In the genomic region with DNA sequence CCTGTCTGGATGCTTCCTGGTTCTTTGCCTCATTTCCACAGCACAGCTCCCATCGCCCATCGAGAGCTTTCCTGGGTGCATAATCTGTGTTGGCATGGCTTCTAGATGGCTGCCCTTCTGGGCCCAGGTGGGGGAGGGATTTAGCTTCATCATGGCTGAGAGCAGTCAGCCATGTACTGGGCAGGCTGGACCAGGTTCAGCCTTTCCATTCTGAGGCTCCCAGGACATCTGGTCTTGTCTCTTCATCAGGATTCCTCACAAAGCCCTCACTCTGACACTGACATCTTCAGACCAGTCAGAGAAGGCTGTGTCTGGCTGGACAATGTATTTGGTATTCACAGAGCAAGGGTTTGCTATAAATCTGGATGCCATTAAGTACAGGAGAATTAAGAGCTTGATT, we compare ENCODE assay signal across 16 mouse cellular contexts. TPM values are rescaled to one million over a fixed set of nuclear protein-coding genes. Genes with fewer than 3 reads are reported as not detected.
"Had no signal": no experiment of that assay in that cellular context is flagged by ENCODE, and none has a peak within 500 bp of the region (broad histone marks: within the 10 kb centered on the region; RNA-seq: fewer than 3 reads in every experiment).

No protein-coding gene starts in this region.

- ATAC-seq: inflammation-experienced regulatory T-cells, adult 6 months; liver, postnatal 0 days had no signal

- H3K9ac ChIP-seq: liver, embryonic 13.5 days; liver, postnatal 0 days; lung, embryonic 15.5 days; midbrain, embryonic 12.5 days; neural tube, embryonic 12.5 days had no signal

- H3K27me3 ChIP-seq: liver, embryonic 13.5 days; lung, embryonic 15.5 days; midbrain, embryonic 12.5 days; neural tube, embryonic 12.5 days had no signal

- H3K4me2 ChIP-seq: liver, embryonic 13.5 days; lung, embryonic 15.5 days; midbrain, embryonic 12.5 days; neural tube, embryonic 12.5 days had no signal

- H3K4me3 ChIP-seq: liver, embryonic 13.5 days; lung, embryonic 15.5 days; megakaryocyte, embryonic 14.5 days; midbrain, embryonic 12.5 days; neural tube, embryonic 12.5 days had no signal

- H3K4me1 ChIP-seq: megakaryocyte, embryonic 14.5 days; midbrain, embryonic 12.5 days; neural tube, embryonic 12.5 days had no signal

- H3K9me3 ChIP-seq: lung, embryonic 15.5 days; midbrain, embryonic 12.5 days; neural tube, embryonic 12.5 days had no signal

- DNase-seq: kidney, adult 11 months; kidney, adult 9 months; kidney, postnatal 36 days; layer of hippocampus, adult 9-11 months; layer of hippocampus, postnatal 36 days; liver, embryonic 13.5 days; liver, postnatal 0 days; lung, postnatal 14 days had no signal

- H3K27ac ChIP-seq: kidney, postnatal 0 days; liver, embryonic 13.5 days; lung, embryonic 15.5 days; macrophage; midbrain, embryonic 12.5 days; neural tube, embryonic 12.5 days; stomach, postnatal 0 days had no signal

- H3K36me3 ChIP-seq: liver, embryonic 13.5 days; lung, embryonic 15.5 days; midbrain, embryonic 12.5 days; neural tube, embryonic 12.5 days had no signal

RNA-seq across cellular contexts. Expression of a gene that starts 11.4 kb away (rescaled TPM):
- polyA plus RNA-seq: liver, embryonic 13.5 days; liver, postnatal 0 days; midbrain, embryonic 12.5 days had no signal
